Mouse (Mus musculus) kidney, postnatal 4 days (tissue): ENCODE measurements around the gene Lsr.
A peak's percentile ranks its signal among the peaks of the same experiment; 100 is the strongest.
"Not testable (repeated sequence)": the region's sequence is repeated elsewhere in the genome, so short reads cannot be mapped to it uniquely, and the experiment has no call there.

Experiments
- DNase-seq, 2 experiments: peaks; one replicate each; pipeline ENCODE4 v3.0.0; 2021; ENCODE audit warnings: mixed read lengths in 2 of 2

Gene Lsr

GRCm38 (mm10) chr7:30924071-30924470 is 49.2 kb downstream of the Lsr start:
- DNase-seq: no peak

GRCm38 (mm10) chr7:30922490-30922889 is 50.8 kb downstream of the Lsr start:
- DNase-seq: not testable (repeated sequence)

- DNase-seq: peak; percentile 28 to 47
Measured at GRCm38 (mm10) chr7:30920217-30920616, 53.0 kb downstream of the Lsr start.

- no peak for DNase-seq
Measured at GRCm38 (mm10) chr7:30917219-30917618, 56.0 kb downstream of the Lsr start.

- DNase-seq: no peak
Measured at GRCm38 (mm10) chr7:30916713-30917112, 56.6 kb downstream of the Lsr start.

GRCm38 (mm10) chr7:30914732-30915131 is 58.5 kb downstream of the Lsr start, which contains the start of gene Mag:
Gene Mag (minus strand): TSS chr7:30914873.
- DNase-seq: no peak

GRCm38 (mm10) chr7:30909773-30910172 is 63.5 kb downstream of the Lsr start:
- no peak for DNase-seq

GRCm38 (mm10) chr7:30908992-30909431 is 64.3 kb downstream of the Lsr start:
- DNase-seq: no peak

- DNase-seq: peak; percentile 66 to 75
Measured at GRCm38 (mm10) chr7:30908277-30908991, 64.8 kb downstream of the Lsr start.
